Mouse (Mus musculus) embryo, embryonic 9.5 days (tissue): ENCODE measurements at regions not wholly inside any gene's neighbourhood (a gene's known extent, or its start where the extent isn't known, plus 50 kb on each side); places are given as distances from the start of the nearest gene placed in this dataset.
"Not testable (repeated sequence)": the region's sequence is repeated elsewhere in the genome, so short reads cannot be mapped to it uniquely, and the experiment has no call there.

Source experiments
- DNase-seq: peaks from one replicate; pipeline ENCODE4 v3.0.0-alpha.2; 2017; ENCODE audit errors: extremely low spot score

DNA sequence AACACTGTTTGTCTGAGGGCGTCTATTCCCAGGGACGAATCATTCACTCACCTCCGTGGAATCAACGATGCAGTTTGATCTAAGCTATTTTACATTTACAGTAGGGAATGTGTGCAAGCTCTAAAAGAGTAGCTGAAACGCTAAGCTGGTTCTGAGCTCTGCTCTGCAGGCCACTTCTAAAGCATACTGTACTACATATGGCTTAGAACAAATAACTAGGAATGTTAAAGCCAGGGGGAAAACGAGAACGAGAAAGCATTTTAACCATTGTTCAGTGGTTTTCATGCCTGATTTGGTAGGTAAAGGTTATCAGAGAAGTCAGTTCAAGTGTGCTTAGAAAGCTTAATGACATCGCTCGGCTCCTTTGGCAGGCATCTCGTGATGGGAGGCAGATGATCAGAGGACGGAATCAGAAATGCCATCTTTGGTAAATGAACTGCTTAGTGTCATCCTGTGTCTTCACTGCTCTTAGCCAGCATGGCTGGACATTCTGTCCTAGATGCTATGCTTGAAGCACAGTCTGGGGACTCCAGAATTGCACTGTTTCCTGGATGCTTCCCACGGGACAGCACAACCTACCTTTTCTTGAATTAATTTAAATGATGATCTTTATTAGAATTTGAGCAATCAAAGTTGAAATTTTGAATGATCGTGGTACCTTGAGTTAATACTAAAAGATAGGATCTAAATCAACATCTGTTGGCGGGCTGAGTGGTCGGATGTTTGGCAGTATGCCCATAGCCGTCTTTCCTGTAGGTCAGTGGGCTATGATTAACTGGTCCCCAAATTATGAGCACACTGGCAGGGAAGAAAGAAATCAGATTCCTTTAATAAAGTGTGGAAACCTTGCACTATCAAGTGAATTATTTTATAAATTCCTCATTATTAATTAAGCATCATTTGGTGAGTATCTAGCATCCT, 495.2 kb downstream of the Hace1 start:
- DNase-seq = no peak

DNA sequence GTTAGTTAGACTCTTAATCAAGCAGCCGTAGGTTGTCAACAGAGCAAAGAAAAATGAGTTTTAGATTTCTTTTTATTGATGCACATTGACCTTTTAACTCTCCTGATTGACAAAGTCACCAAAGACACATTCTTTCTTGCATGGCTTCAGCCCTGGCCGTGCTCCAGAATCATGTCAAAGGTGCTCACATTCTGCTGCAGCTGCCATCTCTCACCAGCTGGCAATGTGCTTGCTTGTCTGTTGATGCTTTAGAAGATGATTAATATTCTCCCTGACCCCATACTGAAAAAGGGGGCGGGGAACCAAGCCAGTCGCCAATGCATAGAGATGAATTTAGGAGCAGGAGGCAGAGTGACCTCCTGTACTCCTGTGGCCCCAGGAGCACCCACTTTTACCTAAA, 510.1 kb downstream of the Hace1 start:
- DNase-seq = peak; percentile 17

DNA sequence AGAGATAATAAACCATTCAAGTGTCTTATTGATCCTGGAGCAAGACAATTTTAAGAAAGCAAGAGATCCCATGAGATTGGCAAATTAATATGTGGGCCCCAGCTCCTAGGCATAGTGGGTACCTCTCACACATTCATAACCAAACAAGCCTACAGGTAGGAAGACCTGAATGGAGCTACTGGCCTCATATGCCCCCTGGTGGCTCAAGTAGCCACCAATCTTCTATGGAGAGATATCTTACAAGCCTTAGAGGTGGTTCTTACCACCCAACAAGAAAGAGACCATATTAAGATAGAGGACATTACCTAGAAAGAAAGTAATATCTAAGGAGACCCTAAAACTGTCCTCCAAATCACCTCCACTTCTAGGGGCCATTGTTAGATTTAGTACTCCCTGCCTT, 523.2 kb downstream of the Hace1 start:
- no peak for DNase-seq

DNA sequence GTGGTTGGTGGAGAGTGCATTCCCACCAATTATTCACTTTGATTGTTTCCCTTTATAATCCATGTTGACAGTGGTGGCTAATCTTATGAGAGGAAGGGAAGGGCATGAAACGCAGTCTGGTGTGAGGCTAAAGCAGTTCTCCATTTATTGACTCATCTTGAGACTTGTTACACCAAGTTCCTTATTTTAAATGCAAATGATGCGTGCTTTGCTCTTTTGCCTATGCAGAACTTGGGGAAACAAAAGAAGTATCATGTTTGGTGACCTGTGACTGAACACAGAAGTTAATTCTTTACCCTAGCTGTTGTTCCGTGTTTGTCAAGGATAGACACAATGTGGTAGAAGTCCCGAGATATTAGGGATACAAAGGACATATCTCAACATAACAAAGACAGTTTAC, 531.2 kb downstream of the Hace1 start:
- no peak for DNase-seq

DNA sequence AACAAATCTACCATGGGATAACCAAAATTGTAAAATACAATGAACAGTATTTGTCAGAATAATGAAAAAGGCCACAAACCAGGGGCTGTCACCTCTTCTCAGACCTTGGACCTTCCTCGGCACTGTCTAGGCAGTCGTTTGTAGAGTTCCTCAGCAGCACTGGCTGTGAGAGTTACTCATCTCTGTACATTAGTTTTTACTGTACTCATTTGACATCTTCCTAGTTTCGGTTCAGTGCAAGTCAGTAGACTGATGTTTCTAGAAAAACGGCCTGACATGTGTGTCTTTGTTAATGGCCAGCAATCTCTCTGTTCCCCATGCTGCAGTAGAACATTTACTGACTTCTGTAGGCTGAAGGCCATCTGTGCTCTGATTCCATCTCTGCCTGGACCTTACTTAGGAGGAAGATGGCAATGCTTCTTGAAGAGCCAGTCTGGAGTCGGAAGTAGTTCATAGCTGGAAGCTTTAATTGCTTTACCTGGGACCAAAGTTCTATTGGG, 537.1 kb downstream of the Hace1 start:
- DNase-seq = no peak

DNA sequence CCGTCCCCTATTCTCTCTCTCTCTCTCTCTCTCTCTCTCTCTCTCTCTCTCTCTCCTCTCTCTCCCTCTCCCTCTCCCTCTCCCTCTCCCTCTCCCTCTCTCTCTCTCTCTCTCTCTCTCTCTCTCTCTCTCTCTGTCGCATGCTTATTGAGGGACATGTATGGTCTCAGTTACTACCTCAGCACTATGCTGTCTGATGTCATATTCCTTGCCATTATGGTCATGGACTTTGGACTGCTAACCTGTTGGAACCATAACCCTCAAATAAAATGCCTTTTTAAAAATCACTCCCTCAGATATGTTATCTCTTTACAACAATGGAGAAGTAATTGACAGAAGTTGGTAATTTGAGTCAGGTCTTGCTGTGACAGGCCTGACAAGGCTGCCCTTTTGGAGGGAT, 544.8 kb downstream of the Hace1 start:
- not testable (repeated sequence) for DNase-seq

DNA sequence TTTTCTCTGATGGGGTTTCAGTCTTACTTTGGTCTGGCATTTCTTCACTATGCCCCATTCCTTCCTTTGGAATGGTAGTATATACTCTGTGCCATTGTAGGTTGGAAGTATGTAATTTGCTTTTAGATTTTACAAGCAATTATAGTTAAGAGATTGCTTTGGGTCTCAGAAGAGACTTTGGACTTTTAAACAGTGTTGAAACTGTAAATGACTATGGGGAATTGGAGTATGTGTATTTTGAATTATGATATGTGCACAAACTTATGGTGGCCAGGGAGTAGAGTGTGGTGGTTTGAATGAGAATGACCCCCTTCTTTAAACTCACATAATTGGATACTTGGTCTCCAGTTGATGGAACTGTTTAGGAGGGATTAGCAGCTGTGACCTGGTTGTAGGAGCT, 546.2 kb downstream of the Hace1 start:
- no peak for DNase-seq

DNA sequence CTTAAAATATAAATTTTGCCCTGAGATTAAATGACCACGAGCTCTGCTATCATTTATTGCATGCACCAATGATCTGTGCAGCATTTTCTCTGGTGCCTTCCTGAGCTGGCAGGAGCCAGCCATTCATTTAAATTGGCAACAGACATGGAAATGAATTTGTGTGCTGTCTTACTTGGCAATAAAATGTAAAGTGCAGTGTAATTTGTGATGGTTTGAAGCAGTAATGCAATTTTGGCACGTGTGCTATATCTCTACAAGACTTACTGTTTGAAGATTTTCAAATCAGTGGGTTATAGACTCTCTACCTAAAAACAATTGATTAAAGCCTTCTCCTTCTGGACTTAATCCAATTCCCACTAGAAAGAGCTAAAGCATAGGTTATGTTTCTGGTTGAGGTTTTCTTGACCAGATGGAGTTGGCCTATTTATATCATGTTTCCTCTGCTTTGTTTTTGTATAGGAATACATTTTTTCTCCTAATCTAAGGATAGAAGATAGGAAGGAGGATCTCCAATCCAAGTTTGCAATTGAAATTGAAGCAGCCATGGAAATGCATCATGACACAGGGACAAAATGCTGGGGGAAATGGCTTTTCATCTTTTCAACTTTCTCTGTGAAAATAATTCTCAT, 557.6 kb downstream of the Hace1 start:
- DNase-seq = no peak

DNA sequence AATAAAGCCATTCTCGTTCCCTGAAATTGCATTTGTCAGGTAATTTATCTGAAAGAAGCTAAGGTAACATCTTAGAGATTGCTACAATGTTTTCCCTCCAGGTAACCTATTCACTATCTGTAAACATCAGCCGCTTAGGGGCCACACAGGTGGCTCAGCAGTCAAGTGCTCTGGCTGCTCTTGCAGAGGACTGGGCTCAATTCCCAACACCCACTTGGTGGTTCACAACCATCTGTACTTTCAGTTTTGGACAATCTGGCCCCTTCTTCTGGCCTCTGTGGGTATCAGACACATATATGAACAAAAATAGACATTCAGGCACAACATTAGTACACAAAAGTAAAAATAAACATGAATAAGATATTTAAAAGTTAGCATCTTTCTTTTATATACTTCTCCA, 596.4 kb downstream of the Hace1 start:
- DNase-seq = no peak

DNA sequence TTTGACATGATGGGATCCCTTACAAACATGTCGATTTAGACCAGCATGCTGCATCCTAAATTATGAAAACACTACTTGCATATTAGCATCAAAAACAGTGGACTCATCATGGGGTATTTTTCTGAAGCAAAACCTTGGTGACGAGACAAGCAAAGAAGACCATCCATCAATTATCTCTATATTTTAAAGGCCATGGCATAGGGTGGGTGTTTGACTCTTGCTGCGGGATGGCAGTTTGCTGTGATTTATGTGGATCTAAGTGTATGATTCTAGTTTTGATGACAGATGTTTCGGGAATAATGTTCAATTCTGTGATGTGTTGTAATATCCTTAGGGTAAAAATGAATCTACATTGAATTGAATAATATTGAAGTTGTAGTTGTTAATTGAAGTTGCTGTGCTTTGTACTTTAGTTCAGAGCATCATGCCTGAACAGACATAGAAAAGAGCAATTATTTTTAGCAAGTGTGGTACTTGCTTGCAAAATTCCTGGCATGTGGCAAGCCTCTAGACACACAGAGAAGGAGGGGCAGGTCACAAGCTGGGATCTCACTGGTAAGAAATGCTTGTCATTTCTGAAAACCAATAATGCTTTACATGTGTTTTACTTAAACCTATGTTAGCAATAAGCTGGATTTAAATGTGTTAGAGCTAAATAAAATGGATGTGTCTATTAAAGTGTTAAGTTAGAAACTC, 608.3 kb downstream of the Hace1 start:
- no peak for DNase-seq

DNA sequence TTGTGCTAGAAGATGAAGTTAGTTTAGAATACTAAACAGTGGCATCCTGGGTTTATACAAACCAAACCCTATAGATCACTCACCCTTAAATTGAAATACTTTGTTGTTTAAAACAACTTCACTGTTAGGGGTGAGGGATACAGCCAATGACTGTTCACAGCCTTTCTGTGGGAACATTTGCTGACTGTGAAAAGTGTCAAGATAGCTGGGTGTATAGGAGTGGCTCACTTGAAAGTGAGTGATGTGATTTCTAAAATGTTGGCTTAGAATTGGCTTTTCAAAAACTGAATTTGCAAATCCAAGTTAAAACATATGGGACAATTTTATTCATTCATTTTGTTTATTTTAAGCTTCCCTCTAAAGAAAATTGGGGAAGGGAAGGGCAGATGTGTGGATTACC, 616.5 kb downstream of the Hace1 start:
- no peak for DNase-seq

DNA sequence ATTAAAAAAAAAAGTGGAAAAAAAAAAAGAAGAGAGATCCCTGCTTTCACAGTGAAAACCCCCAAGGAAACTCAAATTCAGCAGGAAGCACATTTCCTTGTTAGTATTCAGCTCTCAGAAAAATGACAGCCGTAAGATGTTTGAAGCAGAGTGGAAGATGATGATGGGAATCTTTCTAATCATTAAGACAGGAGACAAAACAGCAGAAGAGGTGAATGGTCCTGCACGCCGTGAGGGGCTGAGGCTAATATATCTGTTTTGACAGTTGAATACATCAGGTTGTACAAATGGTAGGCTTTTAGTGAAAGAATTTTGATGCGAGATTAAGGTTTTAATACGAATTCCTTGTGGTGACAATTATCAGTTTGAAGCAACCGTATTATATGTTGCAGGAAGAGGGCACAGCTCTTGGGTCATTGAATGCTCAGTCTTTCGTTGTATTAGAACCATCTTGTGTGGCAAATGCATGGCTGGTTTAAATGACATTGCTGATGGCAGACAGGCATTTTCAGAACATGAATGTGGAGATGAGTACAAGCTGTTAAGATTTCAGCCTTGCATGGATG, 649.3 kb downstream of the Hace1 start:
- no peak for DNase-seq

DNA sequence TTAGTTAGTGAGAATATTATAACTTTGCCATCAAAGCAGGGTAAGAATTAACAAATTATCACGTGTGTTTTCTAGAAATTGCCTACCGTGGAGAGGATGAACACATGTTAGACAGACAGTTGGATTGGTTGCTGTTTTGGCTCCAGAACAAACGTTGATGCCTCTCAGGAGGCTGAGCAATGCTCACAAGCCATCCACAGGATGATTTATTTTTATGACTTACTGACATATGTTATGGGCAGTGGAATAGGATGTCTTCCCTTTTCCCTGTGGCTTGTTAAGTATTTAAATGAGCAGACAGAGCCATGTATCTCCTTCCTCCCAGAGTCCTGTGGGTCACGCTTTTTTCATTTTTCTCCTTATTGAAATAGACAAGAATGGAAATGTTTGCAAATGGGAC, 652.0 kb downstream of the Hace1 start:
- no peak for DNase-seq

DNA sequence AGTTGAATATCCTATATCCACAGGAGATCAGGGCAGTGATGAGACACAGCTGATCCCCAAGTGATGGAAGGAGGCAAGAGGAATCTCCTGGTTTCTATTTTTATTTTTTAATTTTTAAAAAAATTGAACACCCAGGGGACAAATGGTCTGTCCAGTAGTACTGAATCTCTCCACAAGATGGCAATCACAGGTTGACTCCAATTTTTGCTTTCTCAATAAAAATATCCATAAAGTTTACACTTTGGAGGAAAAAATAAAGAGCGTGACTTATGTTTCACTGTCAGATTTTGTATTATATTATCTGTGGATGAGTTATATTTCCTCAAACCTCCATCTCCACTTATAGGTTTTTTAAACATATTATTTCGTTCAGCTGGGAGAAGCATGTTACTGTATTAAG, 658.0 kb downstream of the Hace1 start:
- no peak for DNase-seq

DNA sequence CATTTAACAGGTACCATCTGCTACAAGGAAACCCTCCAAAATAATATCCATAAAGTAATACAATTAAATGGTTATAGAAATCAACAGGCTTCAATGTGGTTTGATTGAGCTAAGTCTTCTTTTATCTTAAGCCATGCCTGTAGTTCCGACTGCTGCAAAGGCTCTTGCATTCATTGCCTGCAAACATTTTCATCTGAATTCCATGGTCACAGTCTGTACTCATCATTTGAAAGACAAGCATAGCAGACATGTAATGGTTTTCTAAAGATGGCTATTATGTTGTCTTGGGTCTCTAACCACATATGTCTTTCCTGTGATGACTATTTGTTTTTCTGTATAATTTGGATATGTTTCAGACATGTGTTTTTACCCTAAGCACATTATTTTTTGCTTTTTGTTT, 677.9 kb downstream of the Hace1 start:
- no peak for DNase-seq

DNA sequence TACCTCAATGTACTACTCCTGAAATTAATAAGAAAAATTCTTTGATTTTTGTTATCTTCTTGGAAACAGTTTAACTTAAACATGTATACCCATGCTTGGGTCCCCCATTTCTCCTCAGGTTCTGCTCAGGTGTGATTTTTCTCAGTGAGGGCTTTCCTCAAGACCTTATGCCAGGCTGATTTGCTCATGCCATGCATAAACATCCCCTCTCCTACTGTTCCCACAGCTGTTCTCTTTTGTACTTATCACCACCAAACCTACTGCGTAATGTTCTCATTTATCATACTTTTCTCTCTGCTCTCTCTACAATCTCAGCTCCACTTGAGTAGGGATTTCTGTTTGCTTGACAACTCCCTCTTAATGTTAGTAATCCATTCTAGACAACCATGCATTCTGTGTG, 692.1 kb downstream of the Hace1 start:
- no peak for DNase-seq

DNA sequence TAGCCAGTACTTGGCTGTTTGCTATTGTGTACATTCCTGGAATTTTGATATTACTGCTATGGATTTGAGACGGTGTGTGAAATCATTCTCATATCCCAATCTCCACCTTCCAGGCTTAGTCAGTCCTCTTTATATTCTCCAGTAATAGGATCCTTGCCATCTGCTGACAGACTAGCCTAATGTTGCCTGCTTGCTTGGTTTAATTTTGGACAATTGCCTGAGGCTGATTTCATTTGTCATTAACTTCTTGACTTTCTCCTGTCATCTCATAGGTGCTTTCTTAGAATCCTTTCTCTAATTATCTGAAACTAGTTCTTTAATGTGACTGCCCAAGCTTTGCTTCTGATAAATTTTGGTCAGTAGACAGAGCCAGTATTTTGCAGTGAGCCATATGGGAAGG, 696.2 kb downstream of the Hace1 start:
- no peak for DNase-seq

DNA sequence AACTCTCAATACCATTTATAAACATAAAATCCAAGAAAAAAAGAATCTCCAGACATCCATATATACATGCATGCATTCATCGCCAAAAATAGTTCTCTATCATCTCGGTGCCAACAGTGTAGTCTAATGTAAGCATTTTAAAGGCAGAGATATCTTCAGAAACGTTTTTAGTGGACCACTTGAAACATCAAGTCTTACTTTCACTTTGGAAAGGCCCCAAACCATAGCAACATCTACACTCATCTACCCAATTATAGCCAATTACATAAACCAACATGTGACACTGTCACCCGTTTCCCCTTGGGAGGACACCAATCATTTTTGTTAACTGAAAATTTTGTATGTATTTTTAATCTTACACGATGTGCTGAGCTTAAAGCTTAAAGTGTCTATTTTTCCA, 716.7 kb downstream of the Hace1 start:
- DNase-seq = no peak

DNA sequence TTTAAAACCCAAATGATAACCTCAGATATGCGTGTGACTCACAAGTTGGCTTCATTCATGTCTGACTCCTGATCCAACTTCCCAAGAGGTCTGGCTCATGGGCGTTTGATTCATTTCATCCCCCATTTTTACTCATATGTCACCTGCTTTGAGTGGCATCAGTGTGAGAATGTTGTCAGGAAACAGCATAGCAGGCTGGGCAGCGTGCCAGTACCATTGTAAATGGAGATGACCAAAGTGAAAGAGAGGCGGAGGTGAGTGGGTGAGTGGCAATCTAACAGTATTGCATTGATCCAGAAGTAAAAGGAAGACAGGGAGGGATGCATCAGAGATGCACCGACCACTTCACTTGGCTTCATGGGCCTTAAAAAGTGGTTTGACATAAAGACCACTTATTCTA, 720.7 kb downstream of the Hace1 start:
- DNase-seq = no peak

DNA sequence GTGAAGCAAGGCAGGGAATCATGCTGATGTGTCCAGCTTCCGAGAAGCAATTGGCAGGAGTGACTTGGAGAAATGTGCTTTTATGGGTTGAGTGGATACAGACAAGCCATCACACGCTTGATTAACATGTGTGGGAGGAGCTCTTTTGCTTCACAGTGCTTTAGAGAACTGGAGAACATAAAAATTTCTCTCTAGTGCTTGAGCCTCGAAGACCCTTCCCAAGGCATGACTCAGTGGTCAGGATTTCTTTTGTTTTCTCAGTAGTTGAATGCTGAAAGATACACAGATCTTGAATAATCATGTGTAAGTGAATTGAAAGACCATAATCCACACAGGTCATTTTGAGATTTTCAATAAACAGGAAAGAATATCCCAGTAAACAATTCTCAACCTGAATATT, 721.9 kb downstream of the Hace1 start:
- no peak for DNase-seq

DNA sequence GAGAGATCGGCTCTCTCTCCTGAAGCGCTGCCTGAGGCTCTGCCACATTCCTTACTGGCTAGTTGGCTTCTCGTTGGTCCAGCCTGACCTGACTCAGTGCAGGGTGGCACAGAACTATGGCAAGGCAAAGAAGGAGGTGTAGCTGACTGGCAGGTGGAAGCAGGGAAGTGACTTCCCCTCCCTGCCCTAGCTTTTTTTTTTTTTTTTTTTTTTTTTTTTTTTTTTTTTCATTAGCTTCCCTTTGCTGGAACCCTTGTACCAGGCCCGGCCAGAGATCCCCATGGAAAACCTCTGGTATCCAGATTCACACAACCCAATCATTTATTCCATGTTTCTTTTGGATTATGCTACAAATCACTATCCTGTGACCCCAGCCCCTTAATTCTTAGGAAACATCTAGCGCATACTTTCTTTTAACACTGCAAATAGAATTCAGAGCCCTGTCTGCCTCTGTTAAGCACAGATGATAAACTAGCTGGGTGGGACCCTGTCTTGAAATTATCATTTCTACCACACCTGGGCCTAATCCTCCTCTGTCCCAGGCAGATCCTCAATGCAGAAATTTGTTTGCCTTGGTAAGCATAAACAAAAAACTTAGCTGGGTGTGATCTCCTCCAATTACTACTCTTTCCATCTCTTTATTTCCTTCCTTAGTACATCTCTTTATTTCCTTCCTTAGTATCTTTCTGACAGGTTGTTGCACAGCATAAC, 742.9 kb downstream of the Hace1 start:
- DNase-seq = no peak

DNA sequence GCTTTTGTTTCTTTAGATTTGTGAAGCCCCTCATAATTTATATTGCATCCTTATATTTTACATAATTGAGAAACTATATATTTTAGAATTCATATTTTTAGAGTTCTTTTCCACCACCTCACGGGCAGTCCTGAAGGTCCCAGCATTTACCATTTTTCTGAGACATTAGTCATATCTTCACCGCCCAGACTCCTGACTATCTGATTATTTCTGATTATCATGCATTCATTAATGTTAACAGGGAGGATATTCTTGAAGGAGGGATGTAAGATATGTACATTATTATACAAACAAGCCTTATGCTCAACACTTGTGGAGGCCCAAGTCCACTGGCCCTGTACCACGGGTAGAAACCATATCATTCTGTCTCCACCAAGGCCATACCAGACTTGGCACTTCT, 743.4 kb downstream of the Hace1 start:
- DNase-seq = no peak
